Mouse (Mus musculus): Measurements from ENCODE around the gene 1110002E22Rik.

- TF ChIP-seq E2F4 (IDR thresholded peaks at IDR 0.05; ENCODE audit: borderline replicate concordance, low read depth, low read length) = no peak
- no peak for TF ChIP-seq ETS1 (IDR thresholded peaks at IDR 0.05; ENCODE audit: low read depth, low read length)
- no peak for TF ChIP-seq JUND (IDR thresholded peaks at IDR 0.05; ENCODE audit: low read depth, low read length)
- TF ChIP-seq HCFC1 (IDR thresholded peaks at IDR 0.05; ENCODE audit: low read depth, low read length) = no peak
- TF ChIP-seq GATA1 (IDR thresholded peaks at IDR 0.05; ENCODE audit: low read depth, low read length) = no peak
- no peak for TF ChIP-seq TCF12 (IDR thresholded peaks at IDR 0.05; ENCODE audit: low read depth, low read length)
- no peak for TF ChIP-seq ZMIZ1 (IDR thresholded peaks at IDR 0.05; ENCODE audit: low read depth, low read length)
- TF ChIP-seq CTCF (IDR thresholded peaks at IDR 0.05 in 2 of 3, conservative IDR thresholded peaks at IDR 0.05 in 1 of 3; ENCODE audit: control insufficient read depth in 1 of 3, insufficient read depth in 1 of 3, low read depth in 2 of 3, low read length in 3 of 3, poor library complexity in 1 of 3, severe bottlenecking in 1 of 3) = no peak
- no peak for TF ChIP-seq TAL1 (IDR thresholded peaks at IDR 0.05; ENCODE audit: low read length)
- no peak for TF ChIP-seq POLR2AphosphoS5 (IDR thresholded peaks at IDR 0.05; ENCODE audit: borderline replicate concordance, low read depth, low read length)
- TF ChIP-seq MXI1 (IDR thresholded peaks at IDR 0.05; ENCODE audit: low read depth, low read length) = no peak
These were observed 10.4 kb downstream of the 1110002E22Rik start for GRCm38 (mm10) chr3:138075209-138075608.

All from MEL (cell line).